Mouse (Mus musculus) hindbrain, embryonic 12.5 days (tissue): ENCODE results near the gene Lipt2. TPM values are rescaled to one million over a fixed set of nuclear protein-coding genes. Genes with fewer than 3 reads are reported as not detected.

Experiments used
- ATAC-seq: fragments of 200-750 bp; cut with Nextera tagmentation; 2 replicates; pipeline ENCODE4 v1.8.0; 2017; ENCODE audit warnings: moderate TSS enrichment; ENCODE audit not compliant: low FRiP score
- H3K27ac ChIP-seq: fragments of 300-500 bp; sonication (generic); 2 replicates; pipeline ENCODE4 v1.5.1; 2016; ENCODE audit warnings: mild to moderate bottlenecking
- H3K27me3 ChIP-seq: fragments of 300-500 bp; sonication (generic); 2 replicates; pipeline ENCODE4 v1.6.1; 2016; ENCODE audit warnings: mild to moderate bottlenecking
- H3K36me3 ChIP-seq: fragments of 300-500 bp; sonication (generic); 2 replicates; pipeline ENCODE4 v1.6.1; 2016; ENCODE audit warnings: mild to moderate bottlenecking
- H3K4me1 ChIP-seq: fragments of 300-500 bp; sonication (generic); 2 replicates; pipeline ENCODE4 v1.6.1; 2016
- H3K4me2 ChIP-seq: fragments of 300-500 bp; sonication (generic); replicated peaks from 2 replicates; pipeline ENCODE4 v1.6.1; 2016; ENCODE audit warnings: mild to moderate bottlenecking
- H3K4me3 ChIP-seq: fragments of 300-500 bp; sonication (generic); 2 replicates; pipeline ENCODE4 v1.5.1; 2016; ENCODE audit warnings: mild to moderate bottlenecking
- H3K9ac ChIP-seq: fragments of 300-500 bp; sonication (generic); 2 replicates; pipeline ENCODE4 v1.6.1; 2016; ENCODE audit warnings: mild to moderate bottlenecking, moderate library complexity
- H3K9me3 ChIP-seq: fragments of 300-500 bp; sonication (generic); replicated peaks from 2 replicates; pipeline ENCODE4 v1.6.1; 2016; ENCODE audit warnings: mild to moderate bottlenecking
- WGBS: fragments of 180-500 bp; shearing (Covaris S2); methylation state at CpG from one replicate; pipeline ENCODE4 v1.1.7; 2016; 5-methylcytosine and 5-hydroxymethylcytosine counted together
- polyA plus RNA-seq: library from polyadenylated mRNA; unstranded; fragments of >200 nt; fragmentation: Nextera tagmentation; extraction: Ambion mirVana; gene quantifications from 2 replicates; pipeline ENCODE4 v1.2.1, GENCODE M21; 2016

Lipt2 gene
- polyA plus RNA-seq, result 15.5 and 17.9 TPM in 2 replicates

DNA sequence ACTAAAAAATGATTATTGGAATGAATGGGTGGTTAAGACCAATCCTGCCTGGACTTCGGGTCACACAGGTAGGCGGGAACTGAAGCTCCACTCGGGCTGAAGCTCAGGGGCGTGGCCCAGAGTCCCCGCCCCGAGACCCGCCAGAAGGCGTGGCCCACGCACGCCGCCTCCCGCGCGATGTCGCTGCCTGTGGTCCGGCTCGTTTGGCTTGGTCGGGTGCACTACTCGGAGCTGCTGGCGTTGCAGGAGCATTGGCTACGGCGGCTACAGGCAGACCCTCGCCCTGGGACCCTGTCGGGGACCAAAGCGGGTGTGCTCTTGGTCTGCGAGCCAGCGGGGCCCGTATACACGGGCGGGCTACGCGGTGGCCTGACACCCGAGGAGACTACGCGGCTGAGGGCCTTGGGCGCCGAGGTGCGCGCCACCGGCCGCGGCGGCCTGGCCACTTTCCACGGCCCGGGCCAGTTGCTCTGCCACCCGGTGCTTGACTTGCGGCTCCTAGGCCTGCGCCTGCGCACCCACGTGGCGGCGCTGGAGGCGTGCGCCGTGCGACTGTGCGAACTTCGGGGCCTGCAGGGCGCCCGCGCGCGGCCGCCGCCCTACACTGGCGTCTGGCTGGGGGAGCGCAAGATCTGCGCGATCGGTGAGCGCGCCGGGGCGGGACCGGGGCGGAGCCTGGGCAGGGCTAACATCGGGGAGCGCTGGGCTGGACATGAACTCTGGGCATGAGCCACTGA is at the start of gene Lipt2:
Gene Lipt2, plus strand, starts transcription at position 173 of the 737 bp plus-strand sequence.
- H3K27ac ChIP-seq, result peak within 1 kb of the TSS; percentile 88
- ATAC-seq, result peak; percentile 99
- peaks cover 10% of the 10 kb centered on the region; the same call in 1 of the 2 replicates for H3K27me3 ChIP-seq
- no peaks in the 10 kb centered on the region for H3K9me3 ChIP-seq
- H3K9ac ChIP-seq, result peak within 1 kb of the TSS; percentile 78
- peak within 1 kb of the TSS; percentile 78 for H3K4me2 ChIP-seq
- H3K4me1 ChIP-seq, result peaks cover 6% of the 10 kb centered on the region
- under 1% methylated on average over 64 of the region's 78 CpGs for WGBS
- H3K36me3 ChIP-seq, result no peaks in the 10 kb centered on the region
- peak within 1 kb of the TSS; percentile 73 for H3K4me3 ChIP-seq

DNA sequence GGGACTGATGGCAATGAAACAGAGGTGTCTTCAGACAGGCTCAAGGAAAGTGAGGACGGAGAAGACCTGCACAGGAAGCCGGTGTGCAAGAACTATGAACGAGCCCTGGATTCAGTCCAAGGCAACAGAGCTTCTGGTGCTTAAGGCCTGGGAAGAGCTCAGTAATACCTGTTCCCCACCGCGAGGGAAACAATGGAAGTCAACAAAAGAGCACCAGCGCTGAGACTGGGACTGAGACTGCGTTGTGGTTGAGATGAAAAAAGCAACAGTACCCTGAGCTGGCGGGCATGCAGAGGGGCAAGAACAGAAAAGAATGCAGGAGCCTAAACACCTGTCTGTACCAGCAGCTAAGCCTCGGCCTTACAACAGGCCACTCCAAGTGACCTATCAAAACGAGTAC is 47.6 kb upstream of the Lipt2 start:
- peaks cover 42% of the 10 kb centered on the region for H3K36me3 ChIP-seq
- no peak overlapping the region for H3K27ac ChIP-seq
- H3K4me1 ChIP-seq, result no peaks in the 10 kb centered on the region
- H3K9me3 ChIP-seq, result no peaks in the 10 kb centered on the region
- no peak overlapping the region for H3K4me2 ChIP-seq
- H3K4me3 ChIP-seq, result no peak overlapping the region
- no peak for ATAC-seq
- no peaks in the 10 kb centered on the region for H3K27me3 ChIP-seq
- 84% methylated on average over 10 of the region's 10 CpGs for WGBS
- H3K9ac ChIP-seq, result no peak overlapping the region

DNA sequence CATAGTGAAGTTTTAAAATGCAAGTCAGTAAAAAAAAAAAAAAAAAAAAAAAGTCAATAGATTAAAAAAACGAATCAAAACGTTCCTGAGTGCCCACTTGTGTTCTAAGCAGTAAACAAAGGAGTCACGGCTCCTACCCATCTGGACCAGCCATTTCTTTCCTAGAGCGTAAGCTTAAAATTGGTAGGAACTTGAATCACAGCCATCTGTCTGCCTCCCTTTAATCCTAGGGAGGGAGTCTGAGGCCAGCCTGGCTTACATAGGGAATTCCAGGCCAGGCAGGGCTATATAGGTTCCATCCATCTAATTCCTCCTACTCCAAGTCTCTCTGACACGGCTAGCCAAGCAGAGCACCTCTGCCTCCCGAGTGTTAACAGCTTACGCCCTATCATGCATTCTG is 45.3 kb upstream of the Lipt2 start:
- ATAC-seq, result no peak
- H3K36me3 ChIP-seq, result peaks cover 53% of the 10 kb centered on the region
- no peaks in the 10 kb centered on the region for H3K27me3 ChIP-seq
- H3K4me2 ChIP-seq, result no peak overlapping the region
- no peak overlapping the region for H3K9ac ChIP-seq
- WGBS, result 85% methylated on average over 7 of the region's 7 CpGs
- no peaks in the 10 kb centered on the region for H3K4me1 ChIP-seq
- no peak overlapping the region for H3K27ac ChIP-seq
- H3K4me3 ChIP-seq, result no peak overlapping the region
- H3K9me3 ChIP-seq, result no peaks in the 10 kb centered on the region

DNA sequence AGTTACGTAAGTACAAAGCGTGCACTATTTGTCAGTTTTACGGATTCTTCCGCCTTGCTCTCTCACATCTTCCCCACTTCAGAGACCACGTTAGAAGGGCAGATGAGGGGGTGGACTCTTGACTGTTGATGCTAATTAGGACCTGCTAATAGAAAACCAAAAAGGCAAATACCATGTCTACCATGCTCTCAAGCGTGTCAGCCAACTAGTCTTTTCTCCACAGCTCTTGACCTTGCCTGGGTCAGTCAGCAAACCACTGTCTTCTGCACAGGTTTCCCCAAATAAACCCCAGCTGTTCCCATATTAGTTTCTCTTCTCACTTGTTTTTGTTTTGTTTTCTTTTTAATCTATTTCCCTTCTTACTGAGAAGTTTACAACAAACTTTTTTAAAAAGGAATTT is 44.8 kb upstream of the Lipt2 start:
- peaks cover 52% of the 10 kb centered on the region for H3K36me3 ChIP-seq
- no peaks in the 10 kb centered on the region for H3K27me3 ChIP-seq
- no peak overlapping the region for H3K4me3 ChIP-seq
- no peaks in the 10 kb centered on the region for H3K4me1 ChIP-seq
- H3K9me3 ChIP-seq, result no peaks in the 10 kb centered on the region
- no peak overlapping the region for H3K27ac ChIP-seq
- no peak overlapping the region for H3K9ac ChIP-seq
- ATAC-seq, result no peak
- 91% methylated on average over 6 of the region's 6 CpGs for WGBS
- H3K4me2 ChIP-seq, result no peak overlapping the region

DNA sequence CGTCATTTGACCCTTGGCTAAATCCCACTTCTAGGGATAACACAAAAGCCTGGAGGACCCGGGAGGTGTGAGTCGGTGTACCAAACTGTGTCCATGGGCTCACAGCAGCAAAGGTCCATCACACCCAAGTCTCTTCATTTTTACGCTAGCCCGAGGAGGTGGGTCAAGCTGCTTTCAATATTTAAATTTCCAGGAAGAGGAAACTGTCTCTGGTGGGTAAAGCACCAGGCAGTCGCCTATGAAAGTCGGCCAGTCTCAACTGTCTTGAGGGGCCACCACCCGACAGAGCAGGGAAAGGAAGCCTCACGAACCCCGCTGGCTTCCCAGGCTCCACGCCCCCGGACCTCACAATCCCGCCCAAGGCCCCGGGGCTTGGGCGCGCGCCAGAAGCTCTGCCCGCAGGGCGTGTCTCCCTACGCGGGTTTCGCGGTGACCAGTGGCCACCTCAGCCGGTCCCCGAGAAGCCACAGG is 38.3 kb upstream of the Lipt2 start:
- peak; percentile 71 for ATAC-seq

DNA sequence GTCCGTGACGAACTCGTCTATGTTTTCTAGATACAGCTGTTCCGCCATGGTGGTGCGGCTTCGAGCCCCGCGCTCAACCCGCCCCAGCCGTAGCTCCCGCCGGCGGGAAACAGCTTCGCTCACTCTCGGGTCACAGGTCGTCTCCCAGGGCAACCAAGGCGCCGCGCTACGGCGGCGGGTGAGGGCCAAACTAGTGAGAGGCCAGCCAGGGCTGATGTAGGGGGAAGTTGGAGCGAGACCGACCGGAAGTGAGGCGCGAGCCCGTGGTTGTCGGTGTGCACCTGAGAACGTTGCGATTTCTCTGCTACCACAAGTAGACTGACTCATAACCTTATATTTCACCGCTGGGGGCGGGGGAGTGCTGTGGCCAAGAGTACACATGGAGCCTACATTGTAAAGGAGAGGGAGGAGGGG is 37.7 kb upstream of the Lipt2 start, which contains the start of gene Pold3:
Gene Pold3, minus strand, starts transcription at position 190 of the 414 bp plus-strand sequence.
- Histone ChIP-seq H3K27me3 (no peaks in the 10 kb centered on the region), H3K9ac (peak within 1 kb of the TSS; percentile 86), H3K36me3 (peaks cover 24% of the 10 kb centered on the region), H3K27ac (peak within 1 kb of the TSS; percentile 89), H3K4me1 (peaks cover 13% of the 10 kb centered on the region), H3K4me3 (peak within 1 kb of the TSS; percentile 98), H3K4me2 (peak within 1 kb of the TSS; percentile 77), H3K9me3 (no peaks in the 10 kb centered on the region)
- peak; percentile 97 for ATAC-seq
- under 1% methylated on average over 33 of the region's 33 CpGs for WGBS

More for the DNA sequence above, 38.3 kb upstream of the Lipt2 start:
- Histone ChIP-seq H3K9me3 (no peaks in the 10 kb centered on the region), H3K27ac (peak overlapping the region; percentile 89), H3K36me3 (peaks cover 27% of the 10 kb centered on the region), H3K4me2 (peak overlapping the region; percentile 77), H3K4me3 (peak overlapping the region; percentile 98), H3K9ac (peak overlapping the region; percentile 86), H3K4me1 (peaks cover 13% of the 10 kb centered on the region), H3K27me3 (no peaks in the 10 kb centered on the region)
- 0% methylated on average over 23 of the region's 25 CpGs for WGBS

DNA sequence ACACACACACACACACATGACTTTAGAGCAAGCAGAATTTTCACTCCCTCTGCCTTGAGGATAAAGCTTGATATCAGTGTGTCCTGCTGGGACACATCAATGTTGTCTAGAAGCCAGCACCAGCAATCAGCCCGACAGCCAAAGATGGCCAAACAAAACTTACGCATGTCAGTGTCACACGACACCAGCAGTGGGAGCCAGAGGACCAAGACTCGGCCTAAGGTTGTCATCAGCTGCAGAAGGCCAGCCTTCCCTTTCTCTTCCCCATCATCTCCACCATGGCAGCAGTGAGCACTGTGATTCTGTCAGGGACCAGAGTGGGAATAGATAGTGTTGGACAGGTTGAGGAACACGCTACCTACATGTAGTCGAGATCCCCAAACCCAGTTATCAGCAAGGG is 35.6 kb upstream of the Lipt2 start:
- WGBS, result 51% methylated on average over 6 of the region's 6 CpGs
- H3K36me3 ChIP-seq, result peaks cover 6% of the 10 kb centered on the region
- no peak overlapping the region for H3K4me3 ChIP-seq
- no peaks in the 10 kb centered on the region for H3K9me3 ChIP-seq
- peaks cover 13% of the 10 kb centered on the region for H3K4me1 ChIP-seq
- H3K9ac ChIP-seq, result no peak overlapping the region
- ATAC-seq, result no peak
- H3K27ac ChIP-seq, result no peak overlapping the region
- H3K4me2 ChIP-seq, result no peak overlapping the region
- H3K27me3 ChIP-seq, result no peaks in the 10 kb centered on the region

DNA sequence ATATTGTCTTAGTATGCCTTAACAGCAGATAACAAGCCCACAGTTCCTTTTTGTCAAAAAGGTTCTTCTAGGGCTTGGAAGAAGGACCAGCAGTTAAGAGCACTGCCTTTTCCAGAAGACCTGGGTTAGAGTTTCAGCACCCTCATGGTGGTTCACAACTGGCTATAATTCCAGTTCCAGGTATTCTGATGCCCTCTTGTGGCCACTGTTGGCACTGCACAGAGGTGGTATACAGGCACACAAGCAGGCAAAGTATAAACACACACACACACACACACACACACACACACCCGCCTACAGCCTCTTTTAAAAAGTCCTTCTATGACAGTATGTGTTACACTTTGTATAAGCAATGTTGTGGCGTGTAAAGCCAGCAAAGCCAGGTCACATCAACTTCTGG is 34.9 kb upstream of the Lipt2 start:
- no peak for ATAC-seq
- H3K36me3 ChIP-seq, result no peaks in the 10 kb centered on the region
- peaks cover 13% of the 10 kb centered on the region for H3K4me1 ChIP-seq
- H3K4me3 ChIP-seq, result no peak overlapping the region
- no peak overlapping the region for H3K4me2 ChIP-seq
- no peaks in the 10 kb centered on the region for H3K27me3 ChIP-seq
- no peak overlapping the region for H3K9ac ChIP-seq
- H3K9me3 ChIP-seq, result no peaks in the 10 kb centered on the region
- 79% methylated on average over 2 of the region's 2 CpGs for WGBS
- H3K27ac ChIP-seq, result no peak overlapping the region

DNA sequence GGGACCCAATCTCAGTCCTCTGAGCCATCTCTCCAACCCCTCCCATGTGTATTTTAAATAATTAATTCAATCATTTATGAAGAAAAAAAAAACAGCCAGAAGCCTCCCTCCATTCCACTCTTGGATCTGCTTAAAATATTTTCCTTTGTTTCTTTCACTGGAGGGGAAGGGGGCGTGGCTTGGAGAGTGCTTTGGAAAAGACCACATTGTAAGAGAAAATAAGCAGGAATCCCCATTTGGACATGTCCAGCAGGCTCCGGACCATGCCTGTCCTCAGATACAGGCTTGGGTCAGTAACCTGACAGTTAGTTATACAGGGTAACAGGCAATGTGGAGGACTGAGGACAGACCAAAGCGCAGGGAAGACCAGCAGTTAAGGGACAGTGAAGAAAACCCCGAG is 33.9 kb upstream of the Lipt2 start:
- Histone ChIP-seq H3K27ac (no peak overlapping the region), H3K4me3 (no peak overlapping the region), H3K9ac (no peak overlapping the region), H3K4me2 (no peak overlapping the region), H3K9me3 (no peaks in the 10 kb centered on the region), H3K4me1 (peaks cover 8% of the 10 kb centered on the region), H3K36me3 (no peaks in the 10 kb centered on the region), H3K27me3 (no peaks in the 10 kb centered on the region)
- ATAC-seq, result no peak
- 75% methylated on average over 4 of the region's 4 CpGs for WGBS

DNA sequence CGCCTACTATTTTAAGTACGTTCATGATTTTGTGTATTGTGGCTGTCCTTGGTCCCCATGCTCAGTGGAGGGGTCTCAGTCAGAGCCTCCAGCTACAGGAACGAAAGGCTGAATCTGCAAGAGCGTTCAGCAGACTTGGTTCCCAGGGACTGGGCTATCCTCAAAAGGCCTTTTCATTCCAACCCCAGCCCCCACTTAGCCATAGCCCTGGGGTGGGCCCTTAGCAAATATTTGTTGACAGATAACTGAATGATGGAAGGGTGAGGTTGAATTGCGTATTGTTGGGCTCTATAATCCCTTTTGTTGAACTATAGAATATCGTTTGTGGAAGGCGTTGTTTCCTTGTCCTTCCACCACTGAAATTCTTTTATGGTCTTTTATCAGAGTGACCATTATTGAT is 32.6 kb upstream of the Lipt2 start:
- Histone ChIP-seq H3K36me3 (no peaks in the 10 kb centered on the region), H3K27me3 (no peaks in the 10 kb centered on the region), H3K4me3 (no peak overlapping the region), H3K4me1 (0 out of 2 replicates have a peak, but pooled peaks cover 4% of the 10 kb centered on the region), H3K27ac (no peak overlapping the region), H3K9ac (no peak overlapping the region), H3K4me2 (no peak overlapping the region), H3K9me3 (no peaks in the 10 kb centered on the region)
- ATAC-seq, result no peak
- WGBS, result 74% methylated on average over 7 of the region's 7 CpGs

DNA sequence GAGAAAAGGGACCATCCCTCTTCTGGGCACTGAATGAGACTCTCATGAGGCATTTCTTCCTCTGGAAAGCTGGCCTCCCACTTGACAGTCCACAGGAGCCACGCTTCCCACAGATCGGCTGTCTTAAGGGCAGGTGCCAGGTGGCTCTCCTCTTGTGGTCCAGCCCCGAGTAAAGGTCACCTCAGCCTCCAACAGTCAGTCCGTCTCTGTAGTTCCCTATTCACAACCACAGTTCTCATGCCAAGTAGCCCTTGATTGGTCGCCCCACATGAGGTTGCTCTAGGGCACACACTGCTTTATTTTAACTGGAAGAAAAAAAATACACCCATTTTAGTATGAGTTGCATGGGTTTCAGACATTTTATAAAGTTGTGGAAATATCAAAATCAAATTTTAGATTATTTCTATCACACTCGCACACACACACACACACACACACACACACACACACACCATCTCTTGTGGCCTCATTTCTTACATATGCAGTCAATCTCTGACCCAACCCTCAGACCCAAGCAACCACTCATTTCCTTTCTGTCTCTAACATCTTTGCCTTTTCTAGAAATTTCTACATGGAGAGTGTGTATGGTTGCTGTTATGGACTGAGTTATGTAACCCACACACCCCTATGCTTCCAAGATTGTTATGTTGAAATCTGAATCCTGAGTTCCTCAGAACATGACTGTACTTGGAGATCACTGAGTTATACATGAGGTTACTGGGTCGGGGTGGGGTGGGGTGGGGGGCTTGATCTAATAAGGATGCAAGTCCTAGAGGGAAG is 30.6 kb upstream of the Lipt2 start:
- Histone ChIP-seq H3K36me3 (no peaks in the 10 kb centered on the region), H3K4me3 (no peak overlapping the region), H3K27ac (no peak overlapping the region), H3K9ac (no peak overlapping the region), H3K4me1 (no peaks in the 10 kb centered on the region), H3K9me3 (no peaks in the 10 kb centered on the region), H3K27me3 (no peaks in the 10 kb centered on the region), H3K4me2 (no peak overlapping the region)
- ATAC-seq, result no peak
- WGBS, result 86% methylated on average over 7 of the region's 7 CpGs

DNA sequence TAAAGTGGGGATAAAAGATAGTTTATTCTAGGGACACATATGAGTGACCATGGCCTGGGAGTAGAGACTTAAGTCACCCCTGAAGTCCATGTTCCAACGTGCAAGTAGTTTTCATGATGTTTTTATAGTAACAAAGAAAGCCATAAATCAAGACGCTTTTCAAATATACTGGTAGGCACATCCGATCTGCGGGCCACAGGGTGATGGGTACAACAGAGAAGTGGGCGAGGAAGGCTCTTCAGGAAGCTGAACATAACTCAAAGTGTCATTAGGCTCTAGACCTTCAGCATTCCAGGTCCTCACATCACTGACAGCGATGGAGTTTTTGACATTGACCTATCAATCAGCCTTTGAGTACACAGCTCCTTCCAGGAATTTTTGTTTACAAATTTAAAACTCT is 28.5 kb upstream of the Lipt2 start:
- WGBS, result 71% methylated on average over 6 of the region's 6 CpGs
- no peak for ATAC-seq
- Histone ChIP-seq H3K27ac (no peak overlapping the region), H3K4me1 (no peaks in the 10 kb centered on the region), H3K9me3 (no peaks in the 10 kb centered on the region), H3K9ac (no peak overlapping the region), H3K27me3 (no peaks in the 10 kb centered on the region), H3K4me3 (no peak overlapping the region), H3K36me3 (no peaks in the 10 kb centered on the region), H3K4me2 (no peak overlapping the region)
